8 mouse cellular contexts compared by ENCODE assay signal in the genomic region with DNA sequence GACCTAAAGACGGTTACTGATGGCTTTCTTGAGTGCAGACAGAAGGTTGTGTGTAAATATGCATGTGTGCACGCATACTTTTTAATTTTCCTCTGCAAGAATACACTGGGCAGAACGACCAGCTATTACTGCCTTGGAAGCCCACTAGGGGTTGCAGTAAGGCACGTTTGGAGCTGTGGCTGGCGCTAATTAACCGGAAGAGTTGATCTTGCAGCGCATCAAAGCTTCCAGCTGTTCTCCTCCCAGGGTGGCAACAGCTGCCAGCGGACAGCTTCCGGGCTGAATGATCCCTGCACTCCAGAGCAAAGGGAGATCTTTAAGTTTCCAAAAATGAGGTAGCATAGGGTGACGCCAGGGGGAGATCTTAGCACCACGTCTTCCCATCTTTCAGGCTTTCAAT. TPM values are rescaled to one million over a fixed set of nuclear protein-coding genes. Genes with fewer than 3 reads are reported as not detected.
DNase-seq lines count a peak whose midpoint lies in the region; ATAC-seq and TF ChIP-seq lines count a peak whose summit lies in the region.

No protein-coding gene starts in this region.

- no peak overlapping the region for H3K9ac ChIP-seq in heart, embryonic 13.5 days
- H3K9ac ChIP-seq in limb, embryonic 11.5 days (ENCODE audit: low read length), result no peak overlapping the region
- H3K9ac ChIP-seq in stomach, embryonic 16.5 days (ENCODE audit: low read length), result no peak overlapping the region

- no peak for TF ChIP-seq CTCF in embryonic fibroblast, embryonic 13.5 days (IDR thresholded peaks at IDR 0.05; ENCODE audit: borderline replicate concordance, insufficient read depth, low read length)

- no peak overlapping the region for H3K27ac ChIP-seq in heart, embryonic 13.5 days (replicated peaks)
- no peak overlapping the region for H3K27ac ChIP-seq in embryonic fibroblast, embryonic 13.5 days (ENCODE audit: insufficient read depth, low read length)
- H3K27ac ChIP-seq in limb, embryonic 11.5 days (replicated peaks; ENCODE audit: low read depth, low read length), result no peak overlapping the region
- no peak overlapping the region for H3K27ac ChIP-seq in stomach, embryonic 16.5 days (ENCODE audit: low read length)

- H3K36me3 ChIP-seq in heart, embryonic 13.5 days, result no peaks in the 10 kb centered on the region
- H3K36me3 ChIP-seq in limb, embryonic 11.5 days (ENCODE audit: control insufficient read depth, insufficient read depth, low read length), result no peaks in the 10 kb centered on the region
- H3K36me3 ChIP-seq in stomach, embryonic 16.5 days (ENCODE audit: control insufficient read depth, insufficient read depth, low read length), result no peaks in the 10 kb centered on the region

- WGBS in heart, embryonic 13.5 days, result 8% methylated on average over 11 of the region's 11 CpGs
- 19% methylated on average over 11 of the region's 11 CpGs for WGBS in limb, embryonic 11.5 days
- 9% methylated on average over 11 of the region's 11 CpGs for WGBS in stomach, embryonic 16.5 days

- no peaks in the 10 kb centered on the region for H3K9me3 ChIP-seq in heart, embryonic 13.5 days
- H3K9me3 ChIP-seq in limb, embryonic 11.5 days (ENCODE audit: control insufficient read depth, low read length), result no peaks in the 10 kb centered on the region
- H3K9me3 ChIP-seq in stomach, embryonic 16.5 days (replicated peaks; ENCODE audit: control insufficient read depth, low read length), result no peaks in the 10 kb centered on the region

- TF ChIP-seq POLR2A in embryonic fibroblast, embryonic 13.5 days (IDR thresholded peaks at IDR 0.05; ENCODE audit: low read depth, low read length), result no peak

- no peak for ATAC-seq in heart, embryonic 13.5 days (ENCODE audit: extremely low read depth, insufficient number of reproducible peaks, low FRiP score, low TSS enrichment)
- ATAC-seq in limb, embryonic 11.5 days (ENCODE audit: insufficient number of reproducible peaks, low FRiP score, low TSS enrichment, low read depth), result no peak
- no peak for ATAC-seq in stomach, embryonic 16.5 days (ENCODE audit: insufficient read depth, low FRiP score)

- H3K27me3 ChIP-seq in heart, embryonic 13.5 days (replicated peaks), result peaks cover 34% of the 10 kb centered on the region
- peaks cover 11% of the 10 kb centered on the region; the same call in 1 of the 2 replicates for H3K27me3 ChIP-seq in limb, embryonic 11.5 days (ENCODE audit: control insufficient read depth, insufficient read depth, low read length)
- H3K27me3 ChIP-seq in stomach, embryonic 16.5 days (ENCODE audit: control insufficient read depth, insufficient read depth, low read length), result no peaks in the 10 kb centered on the region; the same call in 1 of the 2 replicates

- DNase-seq in heart, adult 8-10 months (ENCODE audit: low spot score), result no peak
- peak; percentile 78 for DNase-seq in ES-CJ7 (ENCODE audit: low read depth, low spot score)
- DNase-seq in limb, embryonic 11.5 days (ENCODE audit: low spot score), result peak; percentile 23
- no peak for DNase-seq in Muller cell, postnatal 12 days (ENCODE audit: inconsistent ontology term)
- DNase-seq in adrenal gland, postnatal 4 days (ENCODE audit: low spot score in 2 of 2), result no peak

- peak overlapping the region; percentile 71 for H3K4me2 ChIP-seq in heart, embryonic 13.5 days
- H3K4me2 ChIP-seq in limb, embryonic 11.5 days (ENCODE audit: low read depth, severe bottlenecking), result peak overlapping the region; percentile 48
- H3K4me2 ChIP-seq in stomach, embryonic 16.5 days (ENCODE audit: low read depth, low read length), result peak overlapping the region; percentile 55

- no peaks in the 10 kb centered on the region for H3K4me1 ChIP-seq in heart, embryonic 13.5 days
- no peaks in the 10 kb centered on the region for H3K4me1 ChIP-seq in embryonic fibroblast, embryonic 13.5 days (ENCODE audit: control insufficient read depth, insufficient read depth, low read length)
- no peaks in the 10 kb centered on the region for H3K4me1 ChIP-seq in limb, embryonic 11.5 days (ENCODE audit: control insufficient read depth, insufficient read depth, low read length)
- no peaks in the 10 kb centered on the region for H3K4me1 ChIP-seq in stomach, embryonic 16.5 days (ENCODE audit: control insufficient read depth, insufficient read depth, low read length)

- peak overlapping the region; percentile 47 for H3K4me3 ChIP-seq in heart, embryonic 13.5 days
- peak overlapping the region; percentile 24; the same call in 1 of the 2 replicates for H3K4me3 ChIP-seq in embryonic fibroblast, embryonic 13.5 days (ENCODE audit: insufficient read depth, low read length)
- H3K4me3 ChIP-seq in limb, embryonic 11.5 days (ENCODE audit: low read depth, low read length), result peak overlapping the region; percentile 12; the same call in 1 of the 2 replicates
- peak overlapping the region; percentile 45 for H3K4me3 ChIP-seq in stomach, embryonic 16.5 days (replicated peaks; ENCODE audit: low read length)

RNA-seq across cellular contexts. Expression of a gene that starts 1.7 kb away (rescaled TPM):
- 0.01 and 0.05 TPM in 2 replicates for polyA plus RNA-seq in heart, embryonic 13.5 days (2015; fragmentation: Nextera tagmentation; extraction: Ambion mirVana)
- under 1 TPM; 0.03 to 0.06 (median 0.04) TPM for total RNA-seq in heart, adult 8-10 months (2022)
- polyA plus RNA-seq in embryonic fibroblast, embryonic 13.5 days (2011; ENCODE audit: insufficient read length, low read depth, missing spikeins), result 0.16 TPM in 1 of 2 replicates, not detected in the other
- 0.20 and 0.48 TPM in 2 replicates for polyA plus RNA-seq in limb, embryonic 11.5 days (2014; fragmentation: Nextera tagmentation; extraction: Ambion mirVana)
- 2.4 and 2.6 TPM in 2 replicates for polyA plus RNA-seq in stomach, embryonic 16.5 days (2015; fragmentation: Nextera tagmentation; extraction: Ambion mirVana)
- under 1 TPM; 0.45 to 0.96 TPM for total RNA-seq in adrenal gland, postnatal 4 days (2021)

Comparison
In these comparisons a context has a peak if more than half of its experiments do, and no peak if none do; other contexts are left out.
1. DNase-seq: peak in ES-CJ7 (single experiment) and limb, embryonic 11.5 days (single experiment); none in heart, adult 8-10 months (single experiment), Muller cell, postnatal 12 days (single experiment) and adrenal gland, postnatal 4 days (0 of 2).
2. Peak in every context shown above with its lines, with median percentiles within 50 percentile points of each other: H3K4me2 ChIP-seq and H3K4me3 ChIP-seq.